Mouse (Mus musculus) hindbrain, embryonic 16.5 days (tissue): Measurements from ENCODE around the gene Dcpp2. TPM values are rescaled to one million over a fixed set of nuclear protein-coding genes. Genes with fewer than 3 reads are reported as not detected.

ENCODE experiments used
- polyA plus RNA-seq: library from polyadenylated mRNA; unstranded; fragments of >200 nt; fragmentation: Nextera tagmentation; extraction: Ambion mirVana; gene quantifications from 2 replicates; pipeline ENCODE4 v1.2.1, GENCODE M21; 2015

The Dcpp2 gene
- polyA plus RNA-seq, 1 experiment from 2014 or later = not detected

Other genes starting within 250 kb of the Dcpp2 start
- gene Mmp25, start 235.6 kb upstream of the Dcpp2 start, polyA plus RNA-seq = 1.2 and 1.5 TPM in 2 replicates
- gene Bicdl2, start 220.4 kb upstream of the Dcpp2 start, polyA plus RNA-seq = 0.19 TPM in 1 of 2 replicates, not detected in the other
- gene Hcfc1r1, start 207.3 kb upstream of the Dcpp2 start, polyA plus RNA-seq = 150 and 153 TPM in 2 replicates
- gene Thoc6, start 207.0 kb upstream of the Dcpp2 start, polyA plus RNA-seq = 41.3 and 42.1 TPM in 2 replicates
- gene Tnfrsf12a, start 203.4 kb upstream of the Dcpp2 start, polyA plus RNA-seq = 5.8 and 6.1 TPM in 2 replicates
- gene Cldn6, start 201.6 kb upstream of the Dcpp2 start, polyA plus RNA-seq = 0.34 and 0.54 TPM in 2 replicates
- gene Cldn9, start 196.9 kb upstream of the Dcpp2 start, polyA plus RNA-seq = 1.6 and 2.0 TPM in 2 replicates
- gene 1520401A03Rik, start 158.1 kb upstream of the Dcpp2 start, polyA plus RNA-seq = 0.13 TPM in 1 of 2 replicates, not detected in the other
- gene Pkmyt1, start 154.5 kb upstream of the Dcpp2 start, polyA plus RNA-seq = 20.8 and 21.1 TPM in 2 replicates
- 81.4 and 84.1 TPM in 2 replicates for gene Paqr4, start 140.0 kb upstream of the Dcpp2 start, polyA plus RNA-seq
- gene Kremen2, start 135.0 kb upstream of the Dcpp2 start, polyA plus RNA-seq = 1.4 and 1.8 TPM in 2 replicates
- gene Flywch1, start 109.3 kb upstream of the Dcpp2 start, polyA plus RNA-seq = 202 and 203 TPM in 2 replicates
- 73.9 and 86.2 TPM in 2 replicates for gene Flywch2, start 94.8 kb upstream of the Dcpp2 start, polyA plus RNA-seq
- gene Srrm2, start 90.3 kb upstream of the Dcpp2 start, polyA plus RNA-seq = 410 and 420 TPM in 2 replicates
- 1,167 and 1,245 TPM in 2 replicates for gene Elob, start 51.7 kb upstream of the Dcpp2 start, polyA plus RNA-seq
- gene Prss33, start 44.8 kb upstream of the Dcpp2 start, polyA plus RNA-seq = 0.17 TPM in 1 of 2 replicates, not detected in the other
- gene Prss32, start 37.0 kb upstream of the Dcpp2 start, polyA plus RNA-seq = 0.14 TPM in 1 of 2 replicates, not detected in the other
- gene Prss41, start 36.7 kb upstream of the Dcpp2 start, polyA plus RNA-seq = 1.2 and 2.0 TPM in 2 replicates
- gene Prss21, start 12.8 kb upstream of the Dcpp2 start, polyA plus RNA-seq = not detected in 2 replicates
- gene Dcpp1, start within 50 bp of the Dcpp2 start, polyA plus RNA-seq = not detected in 2 replicates
- 0.24 TPM in 1 of 2 replicates, not detected in the other for gene Dcpp3, start 36.6 kb downstream of the Dcpp2 start, polyA plus RNA-seq
- gene Sbp, start 60.8 kb downstream of the Dcpp2 start, polyA plus RNA-seq = not detected in 2 replicates
- gene Sbpl, start 74.4 kb downstream of the Dcpp2 start, polyA plus RNA-seq = not detected in 2 replicates
- not detected in 2 replicates for gene Prss30, start 99.7 kb downstream of the Dcpp2 start, polyA plus RNA-seq
- gene Prss22, start 117.2 kb downstream of the Dcpp2 start, polyA plus RNA-seq = not detected in 2 replicates
- 0.12 and 0.16 TPM in 2 replicates for gene Prss27, start 157.3 kb downstream of the Dcpp2 start, polyA plus RNA-seq
- gene Kctd5, start 192.6 kb downstream of the Dcpp2 start, polyA plus RNA-seq = 82.0 and 89.9 TPM in 2 replicates